Mouse (Mus musculus) olfactory bulb, adult 2 months (tissue): Measurements from ENCODE around the gene Kif1bp. TPM values are rescaled to one million over a fixed set of nuclear protein-coding genes. Genes with fewer than 3 reads are reported as not detected.

Experiments used
- H3K27ac ChIP-seq: fragments of 200-500 bp; 2 replicates; pipeline ENCODE4 v1.5.1; 2012; ENCODE audit warnings: low read depth, low read length; ENCODE audit not compliant: insufficient read depth
- H3K4me1 ChIP-seq: fragments of 200-500 bp; 2 replicates; pipeline ENCODE4 v1.6.1; 2012; ENCODE audit warnings: low read length; ENCODE audit not compliant: control insufficient read depth, insufficient read depth
- H3K4me3 ChIP-seq: fragments of 200-500 bp; 2 replicates; pipeline ENCODE4 v1.5.1; 2012; ENCODE audit warnings: mild to moderate bottlenecking, low read depth, low read length, moderate library complexity; ENCODE audit not compliant: insufficient read depth
- CTCF ChIP-seq: fragments of 200-500 bp; IDR thresholded peaks from 2 replicates; pipeline ENCODE4 v1.5.1; 2012; ENCODE audit warnings: low read depth, mild to moderate bottlenecking, low read length, moderate library complexity; ENCODE audit not compliant: insufficient read depth
- POLR2A ChIP-seq: fragments of 200-500 bp; IDR thresholded peaks from 2 replicates; pipeline ENCODE4 v1.6.1; 2012; ENCODE audit warnings: mild to moderate bottlenecking, low read depth, low read length, moderate library complexity; ENCODE audit not compliant: insufficient read depth
- WGBS: fragments of 180-500 bp; shearing (Covaris S2); methylation state at CpG from one replicate; pipeline ENCODE4 v1.1.7; 2018; 5-methylcytosine and 5-hydroxymethylcytosine counted together
- polyA plus RNA-seq: library from polyadenylated mRNA; stranded (reverse); fragments of >200 nt; gene quantifications from 2 replicates; pipeline ENCODE4 v1.2.4, GENCODE M21; 2012; ENCODE audit warnings: low replicate concordance; ENCODE audit not compliant: missing spikeins, insufficient read depth, insufficient read length

The Kif1bp gene
- polyA plus RNA-seq, 1 experiment, result not detected

DNA sequence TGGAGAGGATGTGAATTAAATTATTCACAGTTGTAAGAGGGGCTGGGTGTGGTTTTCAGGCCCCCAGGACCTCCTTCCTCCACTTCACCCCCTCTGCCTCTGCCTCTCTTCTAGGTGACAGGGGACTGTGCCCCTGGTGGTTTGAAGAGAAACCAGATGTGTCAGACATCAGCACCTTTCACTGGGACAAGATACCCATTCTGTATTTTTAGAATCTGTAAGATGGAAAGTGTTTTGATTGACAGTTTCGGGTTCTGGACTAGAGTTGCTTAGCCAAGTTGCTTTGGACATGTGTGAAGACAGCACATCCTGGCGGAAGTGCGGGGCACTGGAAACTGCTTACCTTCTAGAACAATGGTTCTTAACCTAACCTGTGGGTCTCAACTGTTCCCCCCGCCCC lies 33.9 kb downstream of the Kif1bp start:
- WGBS, result 90% methylated on average over 4 of the region's 4 CpGs
- no peak overlapping the region for H3K4me3 ChIP-seq
- TF ChIP-seq CTCF (no peak), POLR2A (no peak)

DNA sequence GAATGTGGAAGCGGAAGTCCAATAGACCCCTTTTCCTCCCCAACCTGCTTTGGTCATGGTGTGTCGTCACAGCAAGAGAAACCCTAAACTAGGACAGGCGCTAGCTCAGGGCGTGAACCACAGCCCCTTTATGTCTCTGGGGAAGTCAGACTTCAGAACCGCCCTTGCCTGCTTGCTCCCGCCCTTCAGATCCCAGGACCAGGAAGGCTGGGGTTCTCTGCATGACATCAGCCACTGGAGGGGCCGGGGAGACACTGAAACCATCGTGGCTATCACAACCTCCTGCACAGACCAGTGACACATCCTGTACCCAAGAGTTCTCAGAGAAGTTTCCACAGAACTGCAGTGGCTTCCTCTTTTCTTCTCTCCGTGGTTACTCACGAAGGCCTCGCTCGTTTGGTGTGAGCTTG lies 34.9 kb downstream of the Kif1bp start:
- Histone ChIP-seq H3K27ac (no peak overlapping the region), H3K4me3 (no peak overlapping the region), H3K4me1 (no peaks in the 10 kb centered on the region)
- TF ChIP-seq POLR2A (no peak), CTCF (no peak)
- 82% methylated on average over 12 of the region's 12 CpGs for WGBS

More for the DNA sequence above, 33.9 kb downstream of the Kif1bp start:
- Histone ChIP-seq H3K4me1 (no peaks in the 10 kb centered on the region), H3K27ac (no peak overlapping the region)

DNA sequence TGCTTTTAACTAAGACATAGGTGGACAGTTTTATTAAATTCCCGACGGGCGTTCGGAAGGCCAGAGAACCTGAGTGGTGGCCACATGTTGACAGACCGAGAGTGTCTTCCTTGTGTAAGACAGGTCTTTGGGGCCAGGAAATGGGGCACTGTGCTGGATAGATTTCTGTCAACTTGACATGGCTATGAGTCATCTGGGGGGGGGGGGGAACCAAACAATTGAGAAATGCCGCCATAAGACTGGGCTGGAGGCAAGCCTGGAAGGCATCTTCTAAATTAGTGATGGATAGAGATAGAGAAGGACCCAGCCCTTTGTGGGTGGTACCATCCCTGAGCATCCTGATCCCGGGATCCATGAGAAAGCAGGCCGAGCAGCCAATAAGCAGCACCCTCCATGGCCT lies 35.3 kb downstream of the Kif1bp start:
- no peak overlapping the region for H3K27ac ChIP-seq
- H3K4me3 ChIP-seq, result no peak overlapping the region
- WGBS, result 94% methylated on average over 8 of the region's 8 CpGs
- no peaks in the 10 kb centered on the region for H3K4me1 ChIP-seq
- TF ChIP-seq CTCF (no peak), POLR2A (no peak)

DNA sequence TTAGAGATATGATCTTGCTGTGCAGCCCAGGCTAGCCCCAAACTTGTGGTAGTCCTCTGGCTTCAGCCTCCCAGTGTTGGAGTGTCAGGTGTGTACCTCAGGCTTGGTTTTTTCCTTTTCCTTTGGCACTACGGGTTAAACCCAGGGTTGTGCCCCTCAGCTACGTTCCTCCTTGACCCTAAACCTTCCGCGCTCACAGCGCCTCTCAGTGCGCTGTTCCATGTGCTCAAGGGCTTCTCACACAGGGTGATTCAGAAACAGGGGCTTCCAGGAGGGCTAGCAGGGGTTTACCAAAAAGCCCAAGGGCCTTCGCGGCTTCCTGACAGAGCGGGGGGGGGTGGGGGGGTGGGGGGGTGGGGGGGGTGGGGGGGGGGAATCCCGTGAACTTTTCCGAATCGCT lies 35.8 kb downstream of the Kif1bp start:
- Histone ChIP-seq H3K27ac (no peak overlapping the region), H3K4me1 (no peaks in the 10 kb centered on the region), H3K4me3 (no peak overlapping the region)
- 93% methylated on average over 12 of the region's 12 CpGs for WGBS
- TF ChIP-seq CTCF, result no peak
- TF ChIP-seq POLR2A, result no peak

DNA sequence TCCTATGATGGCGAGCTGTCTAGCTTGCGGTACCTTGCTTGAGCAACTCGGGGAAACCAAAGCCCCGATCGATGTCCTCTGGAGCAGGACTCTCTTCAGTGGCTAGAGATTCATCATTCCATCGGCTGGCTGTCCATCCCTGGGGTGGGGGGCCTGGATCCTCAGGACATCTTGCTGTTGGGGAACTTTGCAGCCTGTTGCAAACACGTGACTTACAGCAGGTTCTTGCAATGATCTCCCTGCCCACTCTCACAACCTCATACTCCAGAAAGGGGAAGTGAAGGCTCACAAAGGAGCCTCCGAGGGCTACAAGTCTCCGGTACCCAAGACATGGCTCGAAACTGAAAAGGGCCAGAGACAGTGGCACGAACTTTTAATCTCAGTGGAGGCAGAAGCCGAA lies 36.8 kb downstream of the Kif1bp start:
- WGBS, result 96% methylated on average over 12 of the region's 12 CpGs
- Histone ChIP-seq H3K27ac (no peak overlapping the region), H3K4me3 (no peak overlapping the region), H3K4me1 (no peaks in the 10 kb centered on the region)
- TF ChIP-seq CTCF (no peak), POLR2A (no peak)

DNA sequence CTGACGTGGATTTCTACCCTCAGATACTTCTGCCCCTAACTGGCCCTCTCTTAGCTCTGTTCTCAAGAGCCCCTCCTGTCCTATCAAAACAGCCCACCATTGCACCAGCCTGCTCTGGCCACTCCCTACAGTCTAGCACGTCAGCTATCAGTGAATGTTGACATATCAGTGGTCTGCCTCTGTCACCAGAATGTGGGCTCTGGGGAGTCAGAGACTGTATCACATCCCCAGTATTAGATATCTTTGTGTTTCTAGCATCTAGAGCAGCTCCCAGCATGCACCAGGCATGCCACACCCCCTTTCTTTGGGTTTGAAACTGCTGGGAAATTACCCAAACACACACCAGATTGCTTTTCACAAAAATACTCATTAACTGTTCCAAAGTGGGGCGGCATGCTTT lies 37.5 kb downstream of the Kif1bp start:
- 66% methylated on average over 3 of the region's 3 CpGs for WGBS
- Histone ChIP-seq H3K27ac (no peak overlapping the region), H3K4me1 (no peaks in the 10 kb centered on the region), H3K4me3 (no peak overlapping the region)
- TF ChIP-seq CTCF (no peak), POLR2A (no peak)

DNA sequence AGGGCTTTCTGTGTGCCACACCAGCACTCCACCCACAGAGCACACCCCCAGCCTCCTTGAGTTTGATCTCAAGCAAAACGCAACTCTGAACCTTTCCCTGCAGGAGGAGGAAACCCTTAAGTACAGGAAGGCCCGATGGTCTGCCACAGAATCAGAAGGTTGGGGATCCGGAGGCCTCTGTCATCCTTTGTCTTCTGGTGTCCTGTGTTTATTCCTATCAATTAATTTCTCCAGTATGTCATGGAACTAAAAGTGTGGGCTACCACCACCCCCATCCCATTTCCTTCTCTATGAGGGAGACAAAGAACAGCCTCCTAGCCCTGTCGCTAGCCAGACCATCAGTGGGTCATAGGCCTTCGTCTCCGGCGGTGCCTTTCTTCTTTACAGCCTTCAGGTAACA lies 43.7 kb downstream of the Kif1bp start:
- Histone ChIP-seq H3K27ac (no peak overlapping the region), H3K4me3 (no peak overlapping the region), H3K4me1 (no peaks in the 10 kb centered on the region)
- TF ChIP-seq POLR2A (no peak), CTCF (no peak)
- 85% methylated on average over 7 of the region's 7 CpGs for WGBS

DNA sequence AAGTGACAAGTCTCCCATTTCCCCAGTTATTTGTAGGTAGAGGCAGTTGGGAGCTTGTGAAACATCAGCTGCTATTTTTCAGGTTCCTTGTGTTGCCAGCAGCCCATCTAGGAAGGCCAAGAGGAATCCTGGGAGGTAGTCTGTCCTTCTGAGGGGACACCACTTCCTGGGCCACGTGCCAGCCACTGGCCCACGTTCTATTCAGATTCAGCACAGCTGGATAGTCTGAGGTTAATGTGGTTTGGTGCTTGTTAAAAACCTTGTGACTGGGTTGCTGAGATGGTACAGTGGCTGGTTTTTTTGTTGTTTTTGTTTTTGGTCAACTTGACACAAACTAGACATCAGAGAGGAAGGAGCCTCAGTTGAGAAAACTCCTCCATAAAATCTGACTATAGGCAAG lies 45.4 kb downstream of the Kif1bp start:
- H3K27ac ChIP-seq, result no peak overlapping the region
- no peaks in the 10 kb centered on the region for H3K4me1 ChIP-seq
- no peak overlapping the region for H3K4me3 ChIP-seq
- TF ChIP-seq POLR2A, result no peak
- TF ChIP-seq CTCF, result no peak
- 37% methylated on average over 2 of the region's 2 CpGs for WGBS

DNA sequence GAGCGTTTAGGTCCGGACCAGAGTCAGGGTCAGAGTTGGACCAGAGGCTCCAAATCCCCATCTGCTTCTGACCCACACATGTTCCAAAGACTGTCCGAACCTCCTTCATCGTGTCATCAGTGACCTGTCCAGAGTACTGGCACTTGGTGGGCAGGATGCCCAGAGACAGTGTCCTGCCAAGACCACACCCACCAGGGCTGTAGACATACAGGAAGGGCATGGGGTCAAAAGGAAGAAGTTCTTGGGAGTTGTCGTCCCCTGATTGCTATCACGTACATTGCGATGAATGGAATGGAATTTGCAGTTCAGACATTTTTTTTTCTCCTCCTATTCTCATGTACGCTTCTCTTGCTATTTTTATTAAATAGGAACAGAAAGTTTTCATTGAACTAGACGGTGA lies 48.1 kb downstream of the Kif1bp start:
- no peak overlapping the region for H3K4me3 ChIP-seq
- no peaks in the 10 kb centered on the region for H3K4me1 ChIP-seq
- H3K27ac ChIP-seq, result no peak overlapping the region
- WGBS, result 73% methylated on average over 9 of the region's 9 CpGs
- TF ChIP-seq CTCF, result no peak
- no peak for TF ChIP-seq POLR2A

DNA sequence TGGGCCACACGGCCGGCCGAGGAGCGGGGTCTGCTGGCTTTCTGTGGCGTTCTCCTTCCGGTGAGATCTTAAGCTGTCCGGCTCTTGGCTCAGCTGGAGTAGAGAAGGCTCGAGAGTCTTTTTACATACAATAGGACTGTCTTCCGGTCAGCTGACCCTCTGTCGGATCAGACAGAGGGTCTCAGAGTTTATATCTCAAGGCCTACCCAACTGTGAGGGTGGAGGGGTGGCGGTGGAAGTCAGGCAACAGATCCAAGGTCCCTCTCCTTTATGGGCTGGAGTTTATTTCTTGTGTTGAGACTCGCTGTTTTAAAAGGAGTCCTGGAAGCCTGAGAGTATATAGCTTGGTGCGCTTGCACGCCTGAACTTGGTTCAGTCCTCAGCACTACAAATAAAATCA lies 50.9 kb downstream of the Kif1bp start, which contains the start of gene Srgn:
Gene Srgn (minus strand): TSS at position 101 of the 400 bp plus-strand sequence.
- no peaks in the 10 kb centered on the region for H3K4me1 ChIP-seq
- WGBS, result 88% methylated on average over 14 of the region's 14 CpGs
- TF ChIP-seq POLR2A (no peak), CTCF (no peak)
- no peak within 1 kb of the TSS for H3K4me3 ChIP-seq
- no peak within 1 kb of the TSS for H3K27ac ChIP-seq
